Mouse (Mus musculus) liver, adult (tissue): ENCODE measurements around the gene Capg.

Experiments
- GATA4 ChIP-seq: IDR thresholded peaks from 2 replicates; pipeline ENCODE4 v1.6.1; 2014; ENCODE audit warnings: mild to moderate bottlenecking, low read length; ENCODE audit not compliant: insufficient replicate concordance

The Capg gene

DNA sequence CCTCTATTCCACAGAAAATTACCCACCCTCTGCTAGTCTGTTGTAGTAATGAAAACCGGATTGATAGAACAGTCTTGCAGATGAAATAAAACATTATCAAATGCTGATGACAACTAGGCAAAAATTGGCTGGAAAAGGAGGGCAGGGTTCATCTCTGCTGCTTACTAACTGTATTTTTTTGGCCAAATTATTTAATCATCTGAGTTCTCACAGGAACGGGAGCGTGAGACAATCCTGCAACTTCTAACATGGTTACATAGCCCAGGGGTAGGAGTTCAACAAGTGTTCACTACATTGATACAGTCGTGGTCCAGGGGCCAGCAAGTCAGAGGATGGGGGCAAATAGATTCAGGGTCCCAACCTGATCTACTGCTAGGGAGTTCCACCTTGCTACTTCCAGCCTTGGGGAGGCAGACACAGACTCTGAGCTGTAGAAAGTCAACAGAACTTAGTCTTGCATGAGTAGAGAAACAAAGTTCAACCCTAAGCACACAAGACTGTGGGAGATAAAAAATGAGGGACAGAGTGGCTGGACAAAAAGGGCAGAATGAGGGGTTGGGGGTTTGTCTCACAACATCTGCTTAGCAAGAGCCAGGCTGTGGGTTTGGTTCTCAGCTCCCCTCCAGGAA is 39.1 kb downstream of the Capg start:
- TF ChIP-seq GATA4, result 0 out of 2 replicates have a peak, but pooled peaks have one; percentile 29

DNA sequence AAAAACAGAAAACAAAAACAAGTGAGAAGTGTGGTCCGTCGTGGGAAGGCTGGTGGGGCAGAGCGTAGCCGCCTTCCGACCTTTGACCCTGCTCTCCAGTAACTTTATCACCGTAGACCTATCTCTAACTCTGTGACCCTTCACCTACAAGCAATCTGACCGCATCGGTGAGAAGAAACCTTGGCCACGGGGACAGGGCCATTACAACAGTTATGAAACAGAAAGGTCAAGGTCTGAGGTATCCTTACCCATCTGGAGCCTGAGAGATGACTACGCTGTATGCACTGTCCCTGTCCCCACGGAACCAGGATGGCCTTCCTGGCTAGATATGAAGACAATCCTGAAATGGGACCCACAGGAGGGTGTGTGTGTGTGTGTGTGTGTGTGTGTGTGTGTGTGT is 40.0 kb downstream of the Capg start:
- peak; percentile 72; the same call in 1 of the 2 replicates for TF ChIP-seq GATA4

DNA sequence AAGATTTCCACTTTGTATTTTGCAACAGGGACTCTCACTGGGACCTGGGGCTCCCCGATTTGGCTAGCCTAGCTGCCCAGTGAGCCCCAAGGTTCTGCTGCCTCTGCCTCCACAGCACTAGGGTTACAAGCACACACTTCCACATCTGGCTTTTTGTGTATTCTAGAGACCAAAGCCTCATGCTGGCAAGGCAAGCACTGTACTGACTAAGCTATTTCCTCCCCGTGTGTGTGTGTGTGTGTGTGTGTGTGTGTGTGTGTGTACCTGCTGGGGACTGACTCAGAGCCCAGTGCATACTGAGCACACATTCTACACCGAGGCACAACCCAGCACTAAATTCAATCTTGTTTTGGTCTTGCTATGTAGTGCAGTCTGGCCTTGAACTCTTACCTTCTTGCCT is 42.5 kb downstream of the Capg start:
- TF ChIP-seq GATA4, result no peak

DNA sequence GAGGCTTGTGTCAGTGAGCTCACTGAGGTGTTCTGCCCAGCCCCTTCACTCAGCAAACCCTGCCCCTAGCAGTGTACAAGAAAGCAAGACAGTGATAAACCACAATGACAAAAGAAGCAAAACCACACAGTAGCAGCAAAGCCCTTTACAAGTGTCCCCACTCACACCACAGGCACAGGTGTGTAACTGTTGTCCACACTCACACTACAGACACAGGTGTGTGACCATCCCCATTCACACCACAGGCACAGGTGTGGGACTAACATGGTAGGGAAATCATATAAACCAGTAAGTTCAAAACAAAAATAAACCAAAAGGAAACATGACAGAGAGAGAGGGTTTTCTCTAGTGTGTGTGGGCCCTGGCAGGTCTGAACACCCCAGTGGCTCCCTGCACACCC is 44.1 kb downstream of the Capg start:
- no peak for TF ChIP-seq GATA4

DNA sequence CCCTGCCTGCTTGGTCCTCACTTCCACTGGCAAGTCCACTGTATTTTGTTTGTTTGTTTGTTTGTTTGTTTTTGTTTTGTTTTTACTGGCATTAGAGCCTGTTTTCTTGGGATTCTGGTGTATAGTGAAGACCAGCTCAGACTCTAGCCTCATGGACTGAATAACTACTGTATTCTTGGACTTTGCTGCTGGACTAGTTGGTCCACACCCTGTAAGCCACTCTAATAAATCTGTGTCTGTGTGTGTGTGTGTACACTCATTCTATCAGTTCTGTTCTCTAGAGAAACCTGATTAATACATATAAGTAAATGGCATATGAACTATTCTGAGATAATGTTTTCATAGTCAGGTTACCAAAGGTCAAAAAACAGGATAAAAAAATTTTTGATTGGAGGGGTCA is 45.9 kb downstream of the Capg start:
- TF ChIP-seq GATA4, result no peak

DNA sequence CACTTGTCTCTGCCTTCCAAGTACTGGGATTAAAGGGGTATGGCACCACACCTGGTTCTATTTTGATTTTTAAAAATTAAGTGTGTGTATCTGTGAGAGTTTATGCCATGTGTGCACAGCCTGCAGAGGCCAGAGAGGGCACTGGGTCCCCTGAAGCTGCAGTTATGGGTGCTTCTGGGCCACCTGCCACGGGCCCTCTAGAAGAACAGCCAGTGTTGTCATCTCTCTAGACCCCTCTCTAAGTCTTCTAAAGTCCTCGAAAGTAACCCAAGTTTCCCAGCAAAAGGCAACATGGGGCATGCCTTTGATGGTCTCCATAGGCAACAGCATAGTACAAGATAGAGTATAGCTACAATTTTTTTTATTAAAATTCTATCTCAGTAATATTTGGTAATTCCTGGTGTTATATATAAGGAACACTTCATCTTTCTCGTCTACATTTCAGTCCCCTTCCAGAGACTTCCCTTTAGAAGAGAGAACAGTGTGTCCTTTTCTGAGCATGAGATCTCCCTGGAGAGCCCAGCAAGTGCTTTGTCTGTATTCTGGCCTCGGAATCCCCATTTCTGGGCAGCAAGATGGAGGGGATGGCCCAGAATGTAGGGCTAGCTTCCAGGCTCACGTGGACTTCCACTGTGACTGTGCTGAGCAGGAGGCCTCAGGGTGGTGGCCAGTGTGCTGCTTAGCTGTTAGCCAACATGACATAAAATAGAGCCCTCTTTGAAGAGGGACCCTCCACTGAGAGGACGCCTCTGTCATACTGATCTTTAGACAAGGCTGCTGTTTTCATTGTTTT is 49.0 kb downstream of the Capg start:
- TF ChIP-seq GATA4, result no peak

DNA sequence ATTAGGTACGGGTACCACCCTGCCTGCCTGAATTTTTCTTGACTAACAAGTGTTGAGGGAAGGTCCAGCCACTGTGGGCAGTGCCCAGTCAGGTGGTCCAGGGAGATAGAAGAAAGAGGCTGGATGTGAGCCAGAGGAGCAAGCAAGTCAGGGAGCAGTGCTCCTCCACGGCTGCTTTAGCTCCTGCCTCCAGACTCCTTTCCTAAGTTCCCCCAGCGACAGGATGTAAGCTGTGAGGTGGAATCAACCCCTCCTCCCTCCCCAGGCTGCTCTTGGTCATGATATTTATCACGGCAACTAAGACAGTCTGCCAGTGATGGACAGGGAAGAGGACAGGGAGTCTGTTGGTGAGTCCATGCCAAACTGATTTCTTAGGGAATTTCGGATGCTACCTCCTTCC is 49.7 kb downstream of the Capg start:
- no peak for TF ChIP-seq GATA4

DNA sequence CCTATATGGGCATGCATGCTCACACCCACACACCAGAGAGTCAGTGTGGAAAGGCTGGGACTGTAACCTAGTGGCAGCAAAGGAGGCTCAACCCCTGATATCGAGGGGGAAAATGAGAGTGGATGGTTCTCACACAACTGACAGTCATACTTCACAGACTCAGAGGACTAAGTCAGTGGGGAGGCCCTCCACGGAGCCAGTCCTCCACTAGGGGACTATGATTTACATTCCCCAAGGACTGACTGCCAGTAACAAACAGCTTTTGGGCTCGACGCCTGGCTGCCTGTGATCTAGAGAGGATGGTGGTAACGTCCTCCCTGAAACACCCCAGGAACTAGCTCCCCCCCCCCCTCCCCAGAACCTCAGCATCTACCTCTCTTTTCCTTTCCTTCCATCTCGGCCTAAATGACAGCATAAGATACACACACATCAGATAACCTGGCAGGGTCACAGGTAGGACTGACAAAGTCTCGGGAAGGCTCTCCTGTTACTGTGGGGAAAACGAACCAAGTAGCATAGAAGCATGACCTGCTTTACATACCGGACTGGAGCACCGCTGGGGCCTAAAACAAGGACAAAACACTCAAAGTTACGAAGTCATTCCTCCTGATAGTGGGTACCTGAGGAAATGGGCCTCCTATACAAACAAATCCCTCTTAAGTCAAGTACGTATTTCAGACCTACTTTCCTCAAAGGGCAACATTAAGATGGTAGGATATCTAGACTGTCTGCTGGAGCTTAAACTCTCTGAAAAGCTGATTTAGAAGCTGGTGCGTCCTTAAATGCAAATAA is 53.1 kb downstream of the Capg start:
- no peak for TF ChIP-seq GATA4

DNA sequence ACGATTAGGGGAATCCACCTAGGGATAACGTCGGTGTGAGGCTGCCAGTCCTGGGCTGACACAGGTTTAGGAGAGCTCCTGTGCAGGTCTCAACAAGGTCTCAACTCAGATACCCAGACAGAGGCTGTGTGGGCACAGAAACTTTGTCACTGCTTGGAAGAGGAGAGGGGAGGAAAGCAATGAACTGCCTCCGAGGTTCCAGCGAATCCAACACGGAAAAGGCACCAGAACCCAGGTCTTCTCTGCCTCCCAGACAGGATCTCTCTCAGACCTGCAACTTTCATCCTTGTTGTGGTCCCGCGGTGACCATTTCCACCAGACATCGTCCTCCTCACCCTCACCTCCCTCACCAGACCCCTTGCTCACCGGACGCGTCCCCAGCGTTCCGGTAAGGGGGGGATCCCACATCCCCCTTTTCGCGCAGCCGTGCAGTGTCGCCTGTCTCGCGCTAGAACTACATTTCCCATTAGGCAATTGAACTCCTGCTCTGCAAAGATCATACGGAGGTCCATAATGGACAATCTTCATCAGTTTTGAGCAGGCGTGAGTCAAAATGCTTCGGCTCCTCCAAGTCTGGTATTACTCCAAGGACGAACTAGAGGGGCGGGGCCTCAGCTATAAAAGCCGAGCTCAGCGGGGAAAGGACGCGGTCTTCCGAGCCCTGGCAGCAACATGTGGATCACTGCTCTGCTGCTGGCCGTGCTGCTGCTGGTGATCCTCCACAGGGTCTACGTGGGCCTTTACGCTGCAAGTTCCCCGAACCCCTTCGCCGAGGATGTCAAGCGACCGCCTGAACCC is 54.0 kb downstream of the Capg start, which contains the start of the genes Elmod3 and Retsat:
Gene Elmod3, minus strand, starts transcription at position 458 of the 798 bp plus-strand sequence.
Gene Retsat, plus strand, starts transcription at position 520 of the 798 bp plus-strand sequence.
- peak; percentile 31; the same call in 1 of the 2 replicates for TF ChIP-seq GATA4

DNA sequence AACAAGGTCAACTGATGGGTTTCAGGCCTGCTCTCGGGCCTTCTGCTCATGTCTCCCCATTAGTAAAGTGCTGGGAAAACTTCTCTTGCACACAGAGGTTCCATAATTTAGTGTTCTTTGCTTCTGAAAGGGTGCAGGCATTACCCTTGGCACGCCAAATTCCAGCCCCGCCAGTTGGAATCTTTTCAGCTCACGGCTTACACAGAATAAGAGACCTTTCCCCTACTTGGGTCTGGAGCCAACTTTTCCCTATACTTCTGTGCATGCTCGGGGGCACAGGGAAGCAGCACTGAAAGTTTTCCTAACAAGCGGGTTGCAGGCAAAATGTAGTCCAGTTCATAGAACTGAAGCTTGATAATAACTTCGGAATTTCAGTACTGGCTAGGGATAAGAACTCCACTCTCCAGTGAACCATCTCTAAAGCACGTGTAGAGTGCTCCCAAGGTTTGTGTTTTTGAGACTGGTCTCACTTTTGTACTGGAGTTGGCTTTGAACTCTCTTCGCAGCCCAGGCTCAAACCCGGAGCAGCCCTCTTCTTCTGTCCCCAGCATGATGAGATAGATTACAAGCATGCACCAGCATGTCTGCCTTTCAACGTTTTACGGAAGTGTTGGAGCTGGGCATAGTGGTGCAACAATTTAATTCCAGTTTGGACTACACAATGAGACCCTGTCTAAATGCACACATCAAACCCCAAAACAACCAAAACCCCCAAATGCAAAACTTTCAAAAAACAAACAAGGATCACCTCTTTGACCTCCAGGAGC is 54.8 kb downstream of the Capg start:
- TF ChIP-seq GATA4, result no peak

DNA sequence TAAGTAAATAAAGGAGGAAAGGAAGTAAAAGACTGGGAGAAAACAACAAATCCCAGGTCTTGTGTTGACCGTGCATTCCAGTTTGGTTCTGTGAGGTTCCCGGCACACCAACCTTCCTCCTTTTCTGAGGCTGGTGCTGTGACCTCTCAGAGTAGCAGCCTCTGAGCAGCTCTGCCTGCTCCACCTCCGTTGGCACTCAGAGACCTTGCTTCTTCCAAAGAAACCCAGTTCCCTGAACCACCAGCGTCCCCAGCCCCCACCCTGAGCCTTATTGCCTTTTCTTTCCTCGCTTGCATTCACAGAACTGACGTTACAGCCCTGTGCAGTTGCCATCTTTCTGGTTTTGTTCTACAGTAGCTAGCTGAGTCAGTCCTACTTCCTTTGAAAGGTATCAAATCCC is 56.0 kb downstream of the Capg start:
- TF ChIP-seq GATA4, result no peak

DNA sequence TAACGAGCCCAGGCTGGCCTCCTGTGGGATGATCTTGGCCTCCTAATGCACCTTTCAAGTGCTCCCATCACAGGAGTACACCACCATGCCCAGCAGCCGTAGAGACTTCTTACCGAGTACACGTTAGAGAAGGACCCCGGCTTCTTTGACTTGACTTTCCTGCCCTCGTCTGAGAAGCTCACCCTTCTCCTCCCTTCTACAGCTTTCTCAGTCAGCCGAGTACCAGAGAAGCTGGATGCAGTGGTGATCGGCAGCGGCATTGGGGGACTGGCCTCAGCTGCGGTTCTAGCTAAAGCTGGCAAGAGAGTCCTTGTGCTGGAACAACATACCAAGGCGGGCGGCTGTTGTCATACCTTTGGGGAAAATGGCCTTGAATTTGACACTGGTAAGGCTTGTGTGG is 56.6 kb downstream of the Capg start:
- TF ChIP-seq GATA4, result no peak

DNA sequence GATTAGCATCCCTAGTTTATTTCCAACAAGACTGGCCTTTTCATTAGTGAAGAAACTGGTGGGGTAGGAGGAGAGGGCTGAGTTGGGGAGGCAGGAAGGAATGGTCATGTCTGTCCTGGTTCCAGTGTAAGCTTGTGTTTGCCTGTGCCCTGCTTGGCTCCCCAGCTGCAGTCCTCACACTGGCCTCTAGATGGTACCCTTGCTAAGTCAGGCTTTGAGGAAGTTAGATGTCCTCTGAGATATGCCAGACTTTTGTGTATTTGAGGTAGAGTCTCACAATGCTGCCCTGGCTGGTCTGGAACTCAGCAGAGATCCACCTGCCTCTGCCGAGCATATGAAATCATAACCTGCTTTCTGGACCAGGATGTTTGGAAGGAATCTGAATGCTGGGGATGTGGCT is 57.5 kb downstream of the Capg start:
- peak; percentile 64; the same call in 1 of the 2 replicates for TF ChIP-seq GATA4

DNA sequence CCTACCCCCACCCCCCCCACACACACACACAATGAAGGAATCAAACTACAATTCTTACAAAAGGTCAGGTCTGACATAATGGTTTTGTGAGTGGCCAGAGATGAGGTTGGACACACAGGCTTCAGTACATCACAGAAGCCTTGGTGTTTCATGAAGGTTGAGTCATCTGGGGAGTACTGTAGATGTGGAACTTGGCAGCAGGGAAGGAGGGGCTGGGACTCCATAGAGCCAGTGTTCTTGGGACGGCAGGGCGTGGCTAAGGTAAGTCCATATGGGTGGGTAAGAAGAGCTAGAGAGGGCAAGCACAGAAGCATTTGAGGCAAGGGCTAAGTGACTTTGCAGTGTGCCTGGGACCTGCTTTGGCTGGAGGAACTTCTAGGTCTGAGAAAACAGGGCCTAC is 59.9 kb downstream of the Capg start:
- no peak for TF ChIP-seq GATA4

DNA sequence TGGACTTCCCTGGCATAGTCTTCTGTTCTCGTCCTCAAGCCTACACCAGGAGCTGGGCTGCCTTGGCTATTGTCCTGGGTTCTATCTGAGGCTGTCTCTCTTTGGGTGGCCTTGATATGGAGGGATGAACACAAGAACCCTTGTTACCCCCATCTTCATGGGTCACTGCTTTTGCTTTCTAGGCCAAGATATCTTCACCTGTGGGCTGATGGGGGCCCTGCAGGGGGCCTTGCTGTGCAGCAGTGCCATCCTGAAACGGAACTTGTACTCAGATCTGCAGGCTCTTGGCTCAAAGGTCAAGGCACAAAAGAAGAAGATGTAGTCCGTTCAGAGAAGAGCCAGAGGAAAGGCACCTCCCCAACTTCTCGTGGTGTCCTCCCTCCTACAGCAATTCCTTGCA is 62.9 kb downstream of the Capg start:
- no peak for TF ChIP-seq GATA4

DNA sequence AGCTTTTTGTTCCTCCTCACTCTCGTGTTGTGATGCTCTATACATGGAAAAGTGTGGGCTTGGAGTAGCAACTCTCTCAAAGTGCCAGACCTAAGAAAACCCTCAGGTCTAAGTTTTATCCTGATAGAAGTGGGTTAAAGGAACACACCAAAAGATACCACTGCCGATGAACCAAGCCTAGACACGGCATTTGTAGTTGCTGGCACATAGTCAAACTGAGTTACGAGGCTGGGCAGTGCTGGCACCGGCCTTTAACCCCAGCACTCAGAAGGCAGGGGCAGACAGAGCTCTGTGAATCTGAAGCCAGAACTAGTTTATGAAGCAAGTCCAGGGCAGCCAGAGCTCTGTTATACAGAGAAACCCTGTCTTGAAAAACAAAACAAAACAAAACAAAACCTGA is 63.5 kb downstream of the Capg start:
- TF ChIP-seq GATA4, result no peak
